Mouse (Mus musculus) midbrain, postnatal 0 days (tissue): ENCODE measurements around the gene Fbf1. TPM values are rescaled to one million over a fixed set of nuclear protein-coding genes. Genes with fewer than 3 reads are reported as not detected.

ENCODE experiments used
- ATAC-seq: fragments of 200-750 bp; cut with Nextera tagmentation; 2 replicates; pipeline ENCODE4 v1.8.0; 2017; ENCODE audit warnings: moderate number of reproducible peaks, mild to moderate bottlenecking, moderate TSS enrichment, moderate library complexity; ENCODE audit not compliant: low FRiP score
- DNase-seq: peaks from one replicate; pipeline ENCODE4 v3.0.0-alpha.2; 2015; ENCODE audit warnings: low spot score
- H3K27ac ChIP-seq: fragments of 300-500 bp; sonication (generic); 2 replicates; pipeline ENCODE4 v1.5.1; 2014; ENCODE audit warnings: low read depth, mild to moderate bottlenecking, low read length, mixed read lengths
- H3K27me3 ChIP-seq: fragments of 300-500 bp; sonication (generic); 2 replicates; pipeline ENCODE4 v1.6.1; 2014; ENCODE audit warnings: low read length, control low read depth, mixed read lengths; ENCODE audit not compliant: insufficient read depth
- H3K36me3 ChIP-seq: fragments of 300-500 bp; sonication (generic); 2 replicates; pipeline ENCODE4 v1.6.1; 2014; ENCODE audit warnings: low read length, control low read depth, mixed read lengths; ENCODE audit not compliant: insufficient read depth
- H3K4me1 ChIP-seq: fragments of 300-500 bp; sonication (generic); 2 replicates; pipeline ENCODE4 v1.6.1; 2014; ENCODE audit warnings: mild to moderate bottlenecking, control low read depth, antibody characterized with exemption, low read length, mixed read lengths; ENCODE audit not compliant: insufficient read depth
- H3K4me2 ChIP-seq: fragments of 300-500 bp; sonication (generic); 2 replicates; pipeline ENCODE4 v1.6.1; 2014; ENCODE audit warnings: low read depth, mild to moderate bottlenecking, low read length, mixed read lengths; ENCODE audit not compliant: poor library complexity, severe bottlenecking
- H3K4me3 ChIP-seq: fragments of 300-500 bp; sonication (generic); 2 replicates; pipeline ENCODE4 v1.5.1; 2014; ENCODE audit warnings: low read depth, mild to moderate bottlenecking, low read length, moderate library complexity
- H3K9ac ChIP-seq: fragments of 300-500 bp; sonication (generic); replicated peaks from 2 replicates; pipeline ENCODE4 v1.6.1; 2014; ENCODE audit warnings: mild to moderate bottlenecking, low read length, moderate library complexity, mixed read lengths; ENCODE audit not compliant: poor library complexity, severe bottlenecking
- H3K9me3 ChIP-seq: fragments of 300-500 bp; sonication (generic); 2 replicates; pipeline ENCODE4 v1.6.1; 2016; ENCODE audit warnings: low read length, control low read depth
- CTCF ChIP-seq: IDR thresholded peaks from 2 replicates; pipeline ENCODE4 v1.5.1; 2016; ENCODE audit warnings: antibody characterized with exemption, mild to moderate bottlenecking
- WGBS: fragments of 180-500 bp; shearing (Covaris S2); extraction: QIAGEN DNeasy Blood & Tissue Kit; methylation state at CpG from one replicate; pipeline ENCODE4 v1.1.7; 2014; 5-methylcytosine and 5-hydroxymethylcytosine counted together
- polyA plus RNA-seq: library from polyadenylated mRNA; unstranded; fragments of >200 nt; fragmentation: Nextera tagmentation; extraction: Ambion mirVana; gene quantifications from 2 replicates; pipeline ENCODE4 v1.2.1, GENCODE M21; 2015
- total RNA-seq: library from RNA; depleted of rRNA; stranded (reverse); fragments of >200 nt; gene quantifications from 2 replicates; pipeline ENCODE4 v1.2.3, GENCODE M21; 2014

The Fbf1 gene
- total and polyA plus RNA-seq, 2 experiments from 2014 or later: 43.7 to 83.0 TPM

- no peak; the same call in 1 of the 2 replicates for ATAC-seq
- no peak for DNase-seq
- Histone ChIP-seq H3K27ac (peak overlapping the region; percentile 67; the same call in 1 of the 2 replicates), H3K9me3 (no peaks in the 10 kb centered on the region), H3K4me1 (no peaks in the 10 kb centered on the region), H3K36me3 (peaks cover 28% of the 10 kb centered on the region), H3K4me3 (peak overlapping the region; percentile 85), H3K9ac (peak overlapping the region; percentile 76), H3K27me3 (no peaks in the 10 kb centered on the region), H3K4me2 (peak overlapping the region; percentile 80)
- WGBS: under 1% methylated on average over 20 of the region's 20 CpGs
- no peak for TF ChIP-seq CTCF
These were observed 29.9 kb downstream of the Fbf1 start for GRCm38 (mm10) chr11:116138096-116138467.

GRCm38 (mm10) chr11:116134171-116134570 lies 33.8 kb downstream of the Fbf1 start:
- TF ChIP-seq CTCF: no peak
- Histone ChIP-seq H3K9me3 (no peaks in the 10 kb centered on the region), H3K27ac (no peak overlapping the region), H3K9ac (no peak overlapping the region), H3K27me3 (no peaks in the 10 kb centered on the region), H3K36me3 (peaks cover 25% of the 10 kb centered on the region), H3K4me1 (peaks cover 6% of the 10 kb centered on the region; the same call in 1 of the 2 replicates), H3K4me2 (no peak overlapping the region), H3K4me3 (no peak overlapping the region)
- DNase-seq (no peak), ATAC-seq (no peak)
- 93% methylated on average over 10 of the region's 10 CpGs for WGBS

- Histone ChIP-seq H3K4me1 (peaks cover 6% of the 10 kb centered on the region; the same call in 1 of the 2 replicates), H3K4me2 (no peak overlapping the region), H3K27me3 (no peaks in the 10 kb centered on the region), H3K36me3 (peaks cover 25% of the 10 kb centered on the region), H3K9me3 (no peaks in the 10 kb centered on the region), H3K9ac (no peak overlapping the region), H3K4me3 (no peak overlapping the region), H3K27ac (no peak overlapping the region)
- DNase-seq (no peak), ATAC-seq (no peak)
- no peak for TF ChIP-seq CTCF
- WGBS: 82% methylated on average over 5 of the region's 5 CpGs
These were observed 34.5 kb downstream of the Fbf1 start for GRCm38 (mm10) chr11:116133497-116133896.

- H3K9ac ChIP-seq: no peak overlapping the region
- H3K4me1 ChIP-seq: peaks cover 6% of the 10 kb centered on the region; the same call in 1 of the 2 replicates
- peak; percentile 63 for TF ChIP-seq CTCF
- DNase-seq: no peak
- no peak overlapping the region for H3K4me3 ChIP-seq
- no peaks in the 10 kb centered on the region for H3K9me3 ChIP-seq
- H3K4me2 ChIP-seq: no peak overlapping the region
- no peaks in the 10 kb centered on the region for H3K27me3 ChIP-seq
- peaks cover 25% of the 10 kb centered on the region for H3K36me3 ChIP-seq
- 85% methylated on average over 16 of the region's 16 CpGs for WGBS
- H3K27ac ChIP-seq: no peak overlapping the region
- ATAC-seq: no peak
These were observed 35.3 kb downstream of the Fbf1 start for GRCm38 (mm10) chr11:116132366-116133333.

GRCm38 (mm10) chr11:116131349-116132170 lies 36.4 kb downstream of the Fbf1 start:
- 86% methylated on average over 15 of the region's 15 CpGs for WGBS
- no peak for ATAC-seq

More at GRCm38 (mm10) chr11:116131349-116132170, 36.4 kb downstream of the Fbf1 start:
- peak overlapping the region; percentile 73 for H3K4me2 ChIP-seq
- peak overlapping the region; percentile 79; the same call in 1 of the 2 replicates for H3K9ac ChIP-seq
- H3K4me1 ChIP-seq: peaks cover 6% of the 10 kb centered on the region; the same call in 1 of the 2 replicates
- DNase-seq: no peak
- H3K27me3 ChIP-seq: no peaks in the 10 kb centered on the region
- H3K9me3 ChIP-seq: no peaks in the 10 kb centered on the region
- H3K4me3 ChIP-seq: peak overlapping the region; percentile 57
- no peak for TF ChIP-seq CTCF
- peaks cover 26% of the 10 kb centered on the region for H3K36me3 ChIP-seq
- H3K27ac ChIP-seq: no peak overlapping the region
